Mouse (Mus musculus) CD4-positive, CD25-positive, alpha-beta regulatory T cell, adult 2 months (primary cell): ENCODE measurements around the gene Rad51d.
"Not testable (repeated sequence)": the region's sequence is repeated elsewhere in the genome, so short reads cannot be mapped to it uniquely, and the experiment has no call there.

Experiments used
- DNase-seq: peaks from one replicate; pipeline ENCODE4 v3.0.0-alpha.2; 2012; ENCODE audit warnings: low read depth, low spot score

The Rad51d gene

DNA sequence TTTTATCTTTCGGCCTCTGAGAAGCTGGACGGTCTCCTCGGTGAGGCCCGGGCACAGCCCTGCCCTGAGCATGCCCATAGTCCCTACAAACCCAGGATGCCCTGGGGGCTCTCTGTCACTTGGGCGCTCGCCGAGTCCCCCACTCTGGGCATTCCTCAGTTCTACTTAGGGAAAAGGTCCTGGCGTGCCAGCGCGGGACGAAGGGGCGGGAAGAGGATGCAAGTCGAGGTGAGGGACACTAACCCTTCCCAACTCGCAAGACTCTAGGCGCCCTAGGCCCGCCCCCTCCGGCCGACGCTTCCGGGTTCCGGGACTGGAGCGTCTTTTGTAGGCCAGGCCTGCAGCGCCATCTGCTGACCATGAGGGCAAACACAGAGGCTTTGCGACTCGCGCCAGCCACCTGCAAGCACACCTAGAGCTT lies at the start of gene Rad51d:
TSS of gene Rad51d (minus strand) at position 273 of the 421 bp plus-strand sequence.
- peak; percentile 97 for DNase-seq

DNA sequence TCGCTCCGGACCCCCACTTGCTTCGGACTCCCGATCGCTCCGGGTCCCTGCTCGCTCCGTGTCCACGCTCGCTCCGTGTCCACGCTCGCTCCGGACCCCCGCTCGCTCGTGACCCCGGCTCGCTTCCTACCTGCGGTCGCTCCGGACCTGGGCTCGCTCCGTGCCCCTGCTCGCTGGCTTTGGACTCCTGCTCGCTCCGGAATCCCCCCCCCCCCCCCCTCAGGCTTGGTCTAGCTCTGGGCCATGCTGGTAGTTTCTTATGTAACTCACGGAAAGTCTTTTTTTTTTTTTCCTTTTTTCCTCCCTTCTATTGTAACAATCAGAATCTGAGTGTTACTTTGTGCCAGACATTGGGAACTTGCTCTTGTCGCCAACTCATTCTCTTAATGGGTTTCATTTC lies 42.8 kb upstream of the Rad51d start:
- DNase-seq = no peak

DNA sequence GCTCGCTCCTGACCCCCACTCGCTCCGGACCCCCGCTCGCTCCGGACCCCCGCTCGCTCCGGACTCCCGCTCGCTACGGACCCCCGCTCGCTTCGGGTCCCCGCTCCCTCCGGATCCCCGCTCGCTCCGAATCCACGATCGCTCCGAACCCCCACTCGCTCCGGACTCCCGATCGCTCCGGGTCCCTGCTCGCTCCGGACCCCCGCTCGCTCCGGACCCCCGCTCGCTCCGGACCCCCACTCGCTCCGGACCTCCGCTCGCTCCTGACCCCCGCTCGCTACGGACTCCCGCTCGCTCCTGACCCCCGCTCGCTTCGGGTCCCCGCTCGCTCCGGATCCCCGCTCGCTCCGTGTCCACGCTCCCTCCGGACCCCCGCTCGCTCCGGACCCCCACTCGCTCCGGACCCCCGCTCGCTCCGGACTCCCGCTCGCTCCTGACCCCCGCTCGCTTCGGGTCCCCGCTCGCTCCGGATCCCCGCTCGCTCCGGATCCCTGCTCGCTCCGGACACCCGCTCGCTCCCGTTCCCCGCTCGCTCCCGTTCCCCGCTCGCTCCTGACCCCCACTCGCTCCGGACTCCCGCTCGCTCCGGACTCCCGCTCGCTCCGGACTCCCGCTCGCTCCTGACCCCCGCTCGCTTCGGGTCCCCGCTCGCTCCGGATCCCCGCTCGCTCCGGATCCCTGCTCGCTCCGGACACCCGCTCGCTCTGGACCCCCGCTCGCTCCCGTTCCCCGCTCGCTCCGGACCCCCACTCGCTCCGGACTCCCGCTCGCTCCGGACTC lies 41.4 kb upstream of the Rad51d start:
- not testable (repeated sequence) for DNase-seq

DNA sequence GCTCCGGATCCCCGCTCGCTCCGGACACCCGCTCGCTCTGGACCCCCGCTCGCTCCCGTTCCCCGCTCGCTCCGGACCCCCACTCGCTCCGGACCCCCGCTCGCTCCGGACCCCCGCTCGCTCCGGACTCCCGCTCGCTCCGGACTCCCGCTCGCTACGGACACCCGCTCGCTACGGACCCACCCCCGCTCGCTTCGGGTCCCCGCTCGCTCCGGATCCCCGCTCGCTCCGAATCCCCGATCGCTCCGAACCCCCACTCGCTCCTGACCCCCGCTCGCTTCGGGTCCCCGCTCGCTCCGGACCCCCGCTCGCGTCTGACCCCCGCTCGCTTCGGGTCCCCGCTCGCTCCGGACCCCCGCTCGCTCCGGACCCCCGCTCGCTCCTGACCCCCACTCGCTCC lies 40.7 kb upstream of the Rad51d start:
- not testable (repeated sequence) for DNase-seq

DNA sequence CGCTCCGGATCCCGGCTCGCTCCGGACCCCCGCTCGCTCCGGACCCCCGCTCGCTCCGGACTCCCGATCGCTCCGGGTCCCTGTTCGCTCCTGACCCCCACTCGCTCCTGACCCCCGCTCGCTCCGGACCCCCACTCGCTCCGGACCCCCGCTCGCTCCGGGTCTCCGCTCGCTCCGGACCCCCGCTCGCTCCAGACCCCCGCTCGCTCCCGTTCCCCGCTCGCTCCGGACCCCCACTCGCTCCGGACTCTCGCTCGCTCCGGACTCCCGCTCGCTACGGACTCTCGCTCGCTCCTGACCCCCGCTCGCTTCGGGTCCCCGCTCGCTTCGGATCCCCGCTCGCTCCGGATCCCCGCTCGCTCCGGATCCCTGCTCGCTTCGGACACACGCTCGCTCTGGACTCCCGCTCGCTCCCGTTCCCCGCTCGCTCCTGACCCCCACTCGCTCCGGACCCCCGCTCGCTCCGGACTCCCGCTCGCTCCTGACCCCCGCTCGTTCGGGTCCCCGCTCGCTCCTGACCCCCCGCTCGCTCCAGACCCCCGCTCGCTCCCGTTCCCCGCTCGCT lies 40.1 kb upstream of the Rad51d start:
- DNase-seq = not testable (repeated sequence)

DNA sequence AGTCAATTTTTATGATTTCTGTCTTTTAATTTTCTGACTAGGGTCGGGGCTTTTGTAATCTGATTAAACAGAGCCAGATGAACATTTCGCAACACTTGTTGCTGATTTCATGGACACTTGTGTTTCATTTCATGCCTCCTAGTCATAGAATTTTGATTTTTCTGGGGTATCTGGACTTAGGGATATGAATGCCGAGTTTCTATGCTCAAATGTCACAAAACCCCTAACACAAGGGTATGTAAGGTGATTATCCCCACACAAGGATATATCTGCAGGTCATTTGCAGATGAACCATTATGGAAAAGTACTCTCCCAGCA lies 39.2 kb upstream of the Rad51d start:
- DNase-seq = no peak

DNA sequence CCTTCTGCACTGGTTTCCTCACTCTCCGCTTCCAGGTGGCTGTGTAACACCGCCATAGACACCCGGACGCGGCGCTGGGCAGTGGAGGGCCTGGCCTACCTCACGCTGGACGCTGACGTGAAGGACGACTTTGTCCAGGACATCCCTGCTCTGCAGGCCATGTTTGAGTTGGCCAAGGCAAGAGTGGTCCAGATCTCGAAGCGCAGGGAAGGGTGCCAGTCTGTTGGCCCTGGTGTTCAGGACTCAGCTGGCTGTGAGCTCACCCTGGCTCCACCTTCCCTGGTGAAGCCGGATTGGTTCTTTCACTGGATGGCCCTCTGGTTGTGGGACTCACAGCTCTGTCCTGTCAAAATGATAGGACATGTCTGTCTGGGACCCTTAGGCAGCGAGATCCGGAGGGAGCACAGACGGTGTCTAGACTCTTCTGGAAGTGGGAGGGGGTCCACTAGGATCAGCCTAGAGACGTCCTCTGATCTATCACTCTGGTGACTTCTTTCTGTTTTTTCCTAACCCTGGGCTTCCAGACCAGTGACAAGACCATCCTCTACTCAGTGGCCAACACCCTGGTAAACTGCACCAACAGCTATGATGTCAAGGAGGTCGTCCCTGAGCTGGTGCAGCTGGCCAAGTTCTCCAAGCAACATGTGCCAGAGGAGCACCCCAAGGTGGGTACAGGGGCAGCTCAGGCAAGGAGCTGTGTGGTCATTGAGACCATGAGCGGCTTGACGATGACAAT lies 38.7 kb upstream of the Rad51d start:
- DNase-seq = no peak

DNA sequence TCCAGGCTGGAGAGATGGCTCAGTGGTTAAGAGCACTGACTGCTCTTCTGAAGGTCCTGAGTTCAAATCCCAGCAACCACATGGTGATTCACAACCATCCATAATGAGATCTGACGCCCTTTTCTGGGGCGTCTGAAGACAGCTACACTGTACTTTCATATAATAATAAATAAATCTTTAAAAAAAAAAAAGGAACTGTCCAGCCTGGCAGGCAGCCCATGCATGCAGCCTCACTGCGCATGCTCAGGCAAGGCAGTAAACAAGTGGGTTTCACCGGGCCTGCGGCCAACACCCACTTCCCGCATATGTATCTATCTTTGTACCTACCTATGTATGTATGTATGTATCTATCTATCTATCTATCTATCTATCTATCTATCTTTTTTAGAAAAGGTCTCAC lies 33.5 kb upstream of the Rad51d start:
- DNase-seq = not testable (repeated sequence)

DNA sequence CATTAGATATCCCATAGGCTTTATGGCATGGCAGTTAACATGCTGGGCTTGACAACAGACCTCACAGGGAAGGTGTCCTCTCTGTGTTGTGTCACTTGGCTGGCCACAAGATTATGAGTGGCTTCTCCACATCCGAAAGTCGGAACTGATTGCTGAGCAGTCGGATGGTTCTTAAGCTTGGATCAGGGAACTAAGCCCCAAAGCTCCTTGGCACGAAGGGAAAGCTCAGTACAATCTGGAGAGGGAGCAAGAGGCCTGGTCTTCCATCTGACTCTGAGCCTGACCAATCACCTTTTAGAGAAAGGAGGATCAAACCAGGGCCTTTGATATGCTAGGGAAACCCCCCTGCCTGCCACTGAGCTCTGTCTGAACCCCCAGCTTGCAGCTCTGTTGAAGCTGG lies 31.3 kb upstream of the Rad51d start:
- DNase-seq = no peak

DNA sequence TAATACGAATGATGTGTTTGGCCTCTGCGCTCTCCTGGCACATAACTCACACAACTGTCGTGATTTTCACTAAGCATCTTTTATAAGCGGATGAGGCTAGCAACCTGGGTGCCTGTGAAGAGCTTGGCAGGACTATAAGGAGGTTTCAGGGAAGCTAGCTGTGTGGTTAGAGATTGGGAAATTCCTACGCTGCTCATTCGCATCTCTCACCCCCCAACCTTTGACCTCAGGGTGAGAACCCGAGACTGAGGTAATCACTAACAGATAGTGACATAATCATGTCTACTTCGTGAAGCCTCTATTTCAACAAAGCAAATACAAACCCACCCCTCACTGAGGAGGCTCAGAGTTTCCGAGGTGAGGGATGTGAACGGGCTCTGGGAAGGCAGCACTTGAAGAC lies 30.4 kb upstream of the Rad51d start:
- no peak for DNase-seq

DNA sequence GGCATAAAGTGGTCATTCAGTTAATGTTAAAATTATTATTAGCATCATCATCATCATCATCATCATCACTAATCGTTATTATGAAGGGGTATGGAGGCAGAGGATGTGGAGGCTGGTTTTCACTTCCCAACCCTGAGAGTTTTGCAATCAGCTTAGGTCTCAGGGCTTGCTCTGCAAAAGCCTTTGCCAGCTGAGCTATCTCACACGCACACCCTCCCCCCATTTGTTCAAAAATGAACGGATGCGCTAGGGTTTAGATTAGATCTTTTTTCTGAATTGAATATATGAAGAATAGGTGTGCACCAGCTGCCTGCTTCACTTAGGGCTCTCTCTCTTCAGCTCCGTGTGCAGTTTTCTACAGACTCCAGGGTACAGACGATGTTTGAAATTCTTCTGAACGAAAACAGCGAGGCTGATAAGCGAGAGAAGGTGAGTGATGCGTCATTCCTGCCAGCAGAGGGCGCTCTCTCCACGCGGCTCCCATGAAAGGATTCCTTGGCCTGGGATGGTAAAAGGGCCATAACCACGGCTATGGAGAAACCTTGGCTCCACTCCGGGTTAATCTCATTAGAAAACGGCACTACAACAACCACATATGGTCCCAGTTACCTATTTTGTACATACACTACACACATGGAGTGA lies 24.4 kb upstream of the Rad51d start:
- DNase-seq = peak; percentile 91

DNA sequence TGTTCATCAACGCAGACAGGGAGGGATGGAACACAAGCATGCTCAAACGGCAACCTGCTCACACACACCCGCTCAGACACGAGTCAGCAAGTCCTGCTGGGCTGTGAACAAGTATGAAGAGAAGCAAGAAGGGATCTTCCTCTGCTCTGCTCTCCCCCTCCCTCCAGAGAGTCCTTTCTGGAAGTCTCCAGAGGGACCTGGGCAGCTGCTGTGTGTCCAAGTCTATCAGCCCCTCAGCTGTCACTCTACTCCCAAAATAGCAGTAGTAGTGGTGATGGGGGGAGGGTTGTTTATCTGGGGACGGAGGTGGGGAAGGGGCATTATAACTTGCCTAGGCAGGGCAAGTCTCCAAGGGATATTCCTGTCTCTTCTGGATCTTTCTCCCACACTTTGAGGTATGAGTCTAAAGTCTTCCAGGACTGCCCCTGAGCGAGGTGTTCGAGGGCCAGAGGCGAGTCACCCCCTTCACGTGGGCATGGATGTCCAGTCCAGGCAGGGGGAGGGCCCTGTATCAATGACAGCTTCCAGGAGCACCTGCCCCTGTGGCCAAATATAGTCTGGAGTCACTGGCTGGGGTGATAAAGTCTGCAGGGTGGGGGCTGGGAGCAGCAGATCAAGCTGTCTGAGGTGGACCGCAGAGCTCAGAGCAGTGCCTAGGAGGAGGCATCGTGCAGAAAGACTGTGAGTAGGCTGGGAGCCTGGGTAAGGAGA lies 20.4 kb upstream of the Rad51d start:
- no peak for DNase-seq

DNA sequence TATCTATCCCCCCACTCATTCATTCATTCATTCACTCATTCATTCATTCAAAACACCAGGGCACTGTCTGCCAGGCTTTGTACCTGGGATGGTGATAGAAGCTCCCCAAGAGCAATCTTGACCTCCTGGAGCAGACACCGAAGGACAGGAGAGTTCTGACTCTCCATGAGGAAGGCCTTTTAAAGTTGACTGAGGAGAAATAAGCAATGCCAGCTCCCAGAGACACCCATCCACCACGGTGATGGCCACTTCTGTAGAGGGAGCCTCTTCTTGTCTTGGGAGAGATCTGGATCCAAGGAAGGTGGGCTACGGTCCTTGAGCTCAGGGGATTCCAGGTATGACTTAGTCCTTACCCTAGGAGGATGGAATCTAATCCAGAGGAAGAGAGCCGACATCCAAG lies 19.8 kb upstream of the Rad51d start, which contains the start of gene Unc45b:
TSS of gene Unc45b (plus strand) at position 301 of the 400 bp plus-strand sequence.
- no peak for DNase-seq

DNA sequence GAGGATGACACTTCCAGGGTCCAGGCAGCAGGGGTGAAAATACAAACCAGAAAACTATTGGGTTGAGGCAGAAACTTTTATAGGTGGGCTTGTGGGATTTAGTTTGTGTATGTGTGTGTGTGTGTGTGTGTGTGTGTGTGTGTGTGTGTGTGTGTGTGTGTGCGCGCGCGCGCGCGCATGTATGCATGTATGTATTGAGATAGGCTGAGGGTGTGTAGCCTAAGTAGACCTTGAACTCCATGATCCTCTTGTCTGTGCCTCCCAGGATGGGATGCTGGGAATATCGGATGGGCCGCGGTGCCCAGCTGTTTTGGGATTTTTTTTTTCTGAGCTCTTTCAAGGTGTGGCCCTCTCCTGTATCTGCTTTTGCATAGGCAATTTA lies 18.2 kb upstream of the Rad51d start:
- no peak for DNase-seq

DNA sequence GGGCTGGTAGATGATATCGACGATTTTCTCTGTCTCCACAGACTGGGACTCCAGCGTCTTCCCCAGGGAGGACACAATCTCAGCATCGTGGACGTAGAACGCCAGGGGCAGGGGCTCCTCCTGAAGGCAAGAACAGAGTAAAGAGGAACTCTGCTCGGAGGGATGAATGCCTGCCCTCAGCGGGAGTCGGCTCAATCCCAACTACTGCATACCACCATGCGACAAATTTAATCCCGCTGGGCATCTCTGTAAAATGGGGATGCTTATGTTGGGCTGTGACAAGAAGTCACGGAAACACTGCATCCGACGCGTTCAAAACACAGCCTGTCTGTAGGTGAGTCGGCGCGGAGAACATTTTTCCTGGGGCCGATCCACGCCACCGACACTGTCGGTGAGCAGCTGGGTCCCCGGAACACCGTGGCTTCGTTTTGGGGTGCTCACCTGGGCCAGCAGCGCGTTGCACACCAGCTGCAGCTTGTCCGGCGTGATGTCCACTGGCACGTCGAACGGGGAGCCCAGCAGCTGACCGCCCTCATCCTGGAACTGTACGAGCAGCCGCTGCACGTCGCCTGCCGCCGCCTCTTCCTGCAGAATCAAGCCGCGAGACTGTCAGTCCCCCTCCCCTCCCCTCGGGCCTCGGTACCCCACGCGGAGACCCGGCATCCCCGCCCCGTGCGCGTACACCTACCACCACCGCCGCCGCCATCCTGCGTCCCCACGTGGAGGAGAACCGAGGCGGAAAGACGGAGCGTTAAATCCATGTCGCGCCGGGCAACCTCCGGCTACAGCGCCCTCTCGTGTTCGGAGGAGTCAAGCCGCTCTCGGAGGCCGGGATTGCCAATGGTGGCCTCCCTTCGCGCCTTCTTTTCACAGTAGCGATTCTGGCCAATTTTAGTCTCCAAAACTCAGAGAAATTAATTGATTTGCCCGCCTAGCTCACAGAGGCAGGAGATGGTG lies 17.5 kb upstream of the Rad51d start, which contains the start of gene Nle1:
TSS of gene Nle1 (minus strand) at position 761 of the 957 bp plus-strand sequence.
- peak; percentile 96 for DNase-seq

DNA sequence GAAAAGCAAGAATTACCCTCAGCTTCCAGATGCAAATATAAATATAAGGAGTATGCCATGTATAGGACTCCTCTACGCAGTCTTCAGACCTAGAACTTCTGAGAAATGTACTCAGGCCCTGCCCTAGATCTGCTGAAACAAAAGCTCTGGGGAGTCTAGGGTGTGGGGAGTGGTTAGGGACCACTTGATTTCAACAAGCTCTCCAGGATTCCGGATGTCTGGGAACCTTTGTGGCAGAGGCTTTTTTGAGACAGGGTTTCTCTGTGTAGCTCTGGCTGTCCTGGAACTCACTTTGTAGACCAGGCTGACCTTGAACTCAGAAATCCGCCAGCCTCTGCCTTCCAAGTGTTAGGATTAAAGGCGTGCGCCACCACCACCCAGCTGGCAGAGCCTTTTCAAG lies 15.4 kb upstream of the Rad51d start:
- DNase-seq = no peak

DNA sequence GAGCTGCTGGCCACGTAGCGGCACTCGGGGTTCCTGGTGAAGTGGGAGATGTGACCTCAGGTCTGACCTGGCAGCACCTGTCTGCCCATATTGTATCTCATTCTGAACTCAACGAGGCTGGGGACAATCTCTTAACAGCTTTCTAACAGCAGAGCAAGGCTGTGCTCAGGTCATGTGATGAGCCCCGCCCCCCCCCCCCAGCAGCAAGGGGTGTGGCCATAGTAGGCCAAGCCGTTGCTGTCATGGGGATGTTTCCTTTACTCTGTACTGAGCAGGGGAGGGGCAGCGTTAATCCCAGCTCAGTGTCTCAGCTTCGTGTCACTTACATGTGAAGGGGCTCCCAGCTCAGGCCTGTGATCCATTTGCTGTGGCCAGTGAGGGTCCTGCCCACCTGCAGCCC lies 14.5 kb upstream of the Rad51d start:
- no peak for DNase-seq

DNA sequence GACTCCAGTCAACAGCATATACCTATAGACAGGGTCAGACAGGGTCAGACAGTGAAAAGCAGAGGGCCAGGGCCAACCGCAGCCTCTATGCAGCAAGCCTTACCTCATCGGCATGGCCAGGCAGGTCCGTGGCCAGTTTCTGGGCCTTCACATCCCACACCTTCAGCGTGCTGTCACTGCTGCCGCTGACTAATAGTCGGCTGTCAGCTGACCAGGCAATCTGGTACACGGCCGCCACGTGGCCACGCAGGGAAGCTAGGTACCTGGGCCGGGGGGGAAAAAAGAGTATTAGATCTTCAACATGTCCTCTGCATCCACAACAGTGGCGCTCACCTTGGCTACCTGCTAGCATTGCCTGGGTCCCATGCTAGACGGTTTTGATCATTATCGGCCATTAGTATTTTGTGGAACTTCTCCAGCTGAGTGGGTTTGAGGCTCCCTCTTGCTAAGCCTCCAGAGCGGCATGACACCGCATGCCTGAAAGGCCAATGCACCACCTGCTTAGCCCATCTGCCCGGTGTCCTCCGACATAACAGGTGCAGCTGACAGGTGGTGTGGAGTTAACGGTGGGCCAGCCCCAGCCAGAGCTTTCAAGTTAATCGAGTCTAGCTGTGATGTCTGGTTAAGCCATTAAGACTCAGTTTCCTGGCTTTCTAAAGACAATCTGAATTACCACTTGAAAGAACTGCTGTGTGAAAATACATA lies 11.3 kb upstream of the Rad51d start:
- DNase-seq = no peak

DNA sequence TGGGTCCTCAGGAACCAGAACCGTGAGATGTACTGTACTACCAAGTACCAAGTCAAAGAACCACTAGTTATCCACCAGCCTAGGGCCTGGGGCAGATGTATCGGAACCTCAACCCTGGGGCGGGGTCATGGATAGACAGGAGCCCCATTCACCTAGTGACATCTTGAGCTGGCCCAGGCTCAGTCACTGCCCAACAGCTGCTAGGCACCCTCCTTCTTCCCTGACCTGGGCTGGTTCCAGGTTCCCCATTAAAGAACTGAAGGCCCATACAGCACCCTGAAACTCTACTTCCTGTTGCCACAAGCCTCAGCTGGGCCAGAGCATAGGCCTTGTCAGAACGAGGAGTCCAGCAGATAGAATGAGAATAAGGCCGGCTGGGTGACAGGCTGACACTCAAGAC lies 9.3 kb upstream of the Rad51d start:
- no peak for DNase-seq

DNA sequence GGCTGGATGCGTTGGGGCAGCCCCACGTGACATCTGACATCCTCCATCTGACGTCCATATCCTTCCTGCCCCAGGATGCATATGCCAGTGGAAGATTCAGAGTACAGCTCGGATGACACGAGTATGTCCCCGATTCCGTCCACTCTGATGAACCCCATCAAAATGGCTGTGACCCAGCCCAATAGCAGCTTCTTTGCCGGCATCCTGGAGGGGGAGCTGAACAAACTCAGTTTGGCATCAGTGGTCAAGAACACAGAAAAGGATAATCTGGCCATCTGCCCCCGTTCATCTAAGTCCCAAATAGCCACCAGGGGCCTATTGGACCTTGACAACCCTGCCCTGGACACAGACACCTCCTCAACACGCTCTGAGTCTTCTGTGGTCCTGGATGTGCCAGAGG lies 7.1 kb upstream of the Rad51d start:
- no peak for DNase-seq
